Mouse (Mus musculus) regulatory T cell (primary cell): ENCODE measurements around the gene Dbi.

Source experiments
- in situ Hi-C: fragments of 300-600 bp; cut with MboI, MseI; formaldehyde crosslinking; loops from one replicate; pipeline ENCODE4 v1.15.1; 2025; ENCODE audit warnings: high pct_unique_total_duplicates

The Dbi gene

DNA sequence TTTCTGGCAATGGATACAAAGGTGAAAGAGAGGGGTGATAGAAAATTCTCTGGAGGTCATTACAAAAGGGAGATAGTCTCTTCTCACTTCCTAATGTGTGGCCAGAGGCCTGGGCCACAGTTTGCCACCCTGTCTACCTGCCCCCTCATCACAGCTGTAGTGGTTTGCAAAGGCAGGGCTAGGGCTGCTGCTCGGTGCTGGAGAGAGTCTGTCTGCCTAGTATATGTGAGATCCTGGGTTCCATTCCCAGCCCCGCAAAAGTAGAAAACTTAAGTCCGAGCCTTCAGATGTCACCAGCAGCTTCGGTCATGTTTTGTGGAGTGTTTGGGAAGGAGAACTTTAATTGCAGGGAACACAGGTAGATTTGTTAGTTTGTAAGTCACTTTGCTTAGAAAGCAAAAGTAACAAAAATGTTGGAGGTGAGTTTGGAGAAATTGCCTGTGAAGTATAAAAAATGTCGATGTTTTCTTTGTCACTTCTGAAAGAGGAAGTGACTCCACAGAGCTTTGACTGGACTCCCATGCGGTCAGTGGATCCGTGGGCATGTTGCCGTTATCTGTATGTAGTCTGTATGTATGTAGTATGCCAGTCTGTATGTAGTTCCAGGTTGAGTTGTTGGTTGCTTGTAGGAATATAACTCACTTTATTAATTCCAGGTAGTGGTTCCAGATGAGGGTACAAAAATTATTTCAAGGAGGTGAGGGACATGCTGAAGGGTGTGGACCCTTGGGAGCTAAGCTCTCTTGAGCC is 1.9 kb upstream of the Dbi start:
- in situ Hi-C loops, result loop anchor here (25.0 kb wide), 1 partner anchor 1811 kb away; the partner anchor contains the start of genes Nifk and Tsn

- in situ Hi-C loops, result loop anchor here (25.0 kb wide), 1 partner anchor 1810 kb away; the partner anchor contains the start of genes Nifk and Tsn
Measured at GRCm38 (mm10) chr1:120121930-120122530, 1.2 kb upstream of the Dbi start.

GRCm38 (mm10) chr1:120120141-120120968 is 523 bp downstream of the Dbi start:
- in situ Hi-C loops, result loop anchor here (25.0 kb wide), 1 partner anchor 1808 kb away; the partner anchor contains the start of genes Nifk and Tsn

GRCm38 (mm10) chr1:120119389-120119788 is 1.5 kb downstream of the Dbi start:
- in situ Hi-C loops, result loop anchor here (25.0 kb wide), 1 partner anchor 1807 kb away; the partner anchor contains the start of genes Nifk and Tsn

DNA sequence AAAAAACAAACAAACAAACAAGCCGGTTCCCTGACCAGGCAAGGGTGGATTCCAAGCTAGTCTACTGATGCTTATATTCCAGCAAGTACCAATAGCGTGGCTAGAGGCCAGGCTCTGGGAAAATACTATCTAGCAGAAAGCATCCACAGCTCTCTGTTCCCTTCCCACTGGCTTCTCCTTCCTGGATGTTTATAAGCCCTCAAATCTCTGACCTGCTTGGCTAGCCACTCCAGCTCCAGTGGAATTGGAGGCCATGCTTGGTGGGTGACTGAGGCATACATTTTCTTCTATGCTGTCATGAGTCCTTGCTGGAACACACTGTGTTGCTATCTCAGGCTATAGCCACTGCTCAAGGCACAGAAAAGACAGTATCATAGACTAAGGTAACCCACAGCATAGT is 2.0 kb downstream of the Dbi start:
- in situ Hi-C loops, result loop anchor here (25.0 kb wide), 1 partner anchor 1807 kb away; the partner anchor contains the start of genes Nifk and Tsn

- in situ Hi-C loops, result loop anchor here (25.0 kb wide), 1 partner anchor 1804 kb away; the partner anchor contains the start of genes Nifk and Tsn
Measured at GRCm38 (mm10) chr1:120116106-120116505, 4.8 kb downstream of the Dbi start.

GRCm38 (mm10) chr1:120115671-120116081 is 5.2 kb downstream of the Dbi start:
- in situ Hi-C loops, result loop anchor here (25.0 kb wide), 1 partner anchor 1803 kb away; the partner anchor contains the start of genes Nifk and Tsn

DNA sequence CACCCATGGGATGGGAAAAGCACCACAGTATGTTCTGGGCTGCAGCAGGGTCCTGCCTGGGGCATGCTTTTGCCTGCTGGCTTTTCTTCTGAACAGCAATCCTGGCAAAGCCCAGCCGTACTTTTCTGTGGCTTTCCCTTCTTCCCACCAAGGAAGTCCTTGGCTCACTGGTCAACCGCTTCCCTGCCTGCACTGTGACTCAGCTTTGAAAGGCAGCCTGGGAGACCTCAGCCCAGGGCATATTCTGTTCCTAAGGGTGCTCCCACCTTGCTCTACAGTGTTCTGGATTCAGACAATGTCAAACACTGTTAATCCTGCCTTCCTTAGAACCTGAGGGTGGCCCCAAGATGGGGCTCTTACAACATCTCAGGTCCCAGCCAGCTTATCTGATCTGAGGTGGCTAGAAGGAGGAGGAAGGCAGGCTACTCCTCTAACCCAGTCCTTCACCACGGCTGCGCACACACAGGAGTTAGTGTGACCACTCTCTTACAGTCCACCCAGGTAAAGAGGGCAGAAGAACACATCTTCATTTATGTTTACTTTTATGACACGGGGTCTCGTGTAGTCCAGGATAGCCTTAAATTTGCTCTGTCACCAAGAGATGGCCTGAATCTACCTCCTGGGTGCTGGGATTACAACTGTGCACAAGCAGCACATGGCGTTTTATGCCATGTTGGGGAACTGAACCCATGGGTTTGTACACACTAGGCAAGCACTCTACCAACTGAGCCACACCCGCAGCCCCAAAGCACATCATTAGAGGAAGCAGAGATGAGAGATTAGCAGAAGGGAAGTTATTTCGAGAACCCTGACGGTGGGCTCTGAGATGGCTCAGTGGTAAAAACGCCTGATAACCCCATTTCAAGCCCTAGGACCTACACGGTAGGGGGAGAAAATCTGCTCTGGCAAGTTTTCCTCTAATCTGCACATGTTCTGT is 8.4 kb downstream of the Dbi start:
- in situ Hi-C loops, result loop anchor here (25.0 kb wide), 1 partner anchor 1800 kb away; the partner anchor contains the start of genes Nifk and Tsn

- in situ Hi-C loops, result loop anchor here (25.0 kb wide), 1 partner anchor 1799 kb away; the partner anchor contains the start of genes Nifk and Tsn
Measured at GRCm38 (mm10) chr1:120111766-120112165, 9.1 kb downstream of the Dbi start.

- in situ Hi-C loops, result loop anchor here (25.0 kb wide), 1 partner anchor 1798 kb away; the partner anchor contains the start of genes Nifk and Tsn
Measured at GRCm38 (mm10) chr1:120109741-120110432, 11.0 kb downstream of the Dbi start.

DNA sequence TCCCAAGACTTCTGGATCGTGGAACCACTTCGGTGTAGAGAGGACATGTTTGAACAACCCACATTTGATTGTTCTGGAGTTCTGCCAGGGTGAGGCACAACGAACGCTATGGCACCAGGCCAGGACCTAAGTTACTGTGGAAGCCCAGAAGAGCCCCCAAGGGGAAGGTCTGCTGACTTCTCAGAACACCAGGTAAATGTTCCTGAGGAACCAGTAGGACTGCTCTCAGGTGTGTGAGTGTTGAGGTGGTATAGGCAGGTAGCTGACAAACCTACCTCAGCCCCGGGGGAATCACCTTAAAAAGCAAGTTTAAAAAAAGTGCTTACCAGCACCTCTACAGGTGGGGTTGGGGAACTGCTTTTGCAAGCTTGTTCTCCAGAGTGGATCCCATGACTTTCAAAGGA is 15.3 kb downstream of the Dbi start:
- in situ Hi-C loops, result loop anchor here (25.0 kb wide), 1 partner anchor 1793 kb away; the partner anchor contains the start of genes Nifk and Tsn

DNA sequence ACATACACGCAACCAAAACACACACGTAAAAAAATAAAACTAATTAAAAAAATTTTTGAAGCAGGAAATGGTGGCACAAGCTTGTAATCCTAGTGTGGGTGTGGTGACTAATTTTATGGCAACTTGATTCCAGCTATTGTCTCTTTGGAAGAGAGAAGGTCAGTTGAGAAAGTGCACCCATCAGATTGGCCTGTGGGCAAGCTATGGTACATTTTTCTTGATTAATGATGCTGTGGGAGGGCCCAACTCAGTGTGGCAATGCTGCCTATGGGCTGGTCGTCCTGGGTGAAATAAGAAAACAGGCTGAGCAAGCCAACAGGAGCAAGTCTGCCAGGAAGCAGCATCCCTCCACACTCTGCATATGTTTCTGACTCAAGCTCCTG is 19.7 kb downstream of the Dbi start:
- in situ Hi-C loops, result loop anchor here (25.0 kb wide), 1 partner anchor 1789 kb away; the partner anchor contains the start of genes Nifk and Tsn

DNA sequence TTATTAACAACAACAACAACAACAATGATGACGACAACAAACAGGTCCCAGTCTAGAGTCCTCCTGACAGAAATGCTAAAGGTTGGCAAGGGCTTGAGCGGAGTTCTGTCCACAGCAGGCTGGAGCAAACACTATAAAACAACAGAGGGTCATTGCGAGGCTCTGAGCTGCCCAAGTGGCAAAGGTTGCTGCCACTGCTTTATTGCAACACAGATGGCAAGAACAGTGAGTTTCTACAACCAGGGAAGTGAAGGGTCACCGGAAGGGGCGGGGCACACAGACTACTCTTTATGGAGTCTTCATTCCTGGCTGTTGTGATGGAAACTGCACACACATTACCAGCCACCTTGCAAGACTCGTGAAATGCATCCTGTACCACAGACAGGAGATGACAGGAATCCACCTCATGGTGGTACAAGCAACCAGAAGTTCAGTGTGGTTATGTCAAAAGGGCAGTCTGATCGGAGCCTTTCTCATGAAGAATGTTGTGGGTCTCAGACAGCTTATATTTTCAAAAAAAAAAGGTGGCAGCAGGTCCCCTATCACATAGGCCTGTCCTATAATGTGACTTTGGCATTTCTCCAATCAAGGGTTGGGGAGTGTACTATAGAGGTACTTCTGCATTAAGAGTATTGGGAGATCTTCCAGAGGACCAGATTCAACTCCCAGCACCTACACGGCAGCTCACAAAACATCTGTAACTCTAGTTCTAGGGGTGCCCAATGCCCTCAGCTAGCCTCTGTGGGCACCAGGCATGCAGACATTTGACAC is 20.2 kb downstream of the Dbi start:
- in situ Hi-C loops, result loop anchor here (25.0 kb wide), 1 partner anchor 1788 kb away; the partner anchor contains the start of genes Nifk and Tsn

DNA sequence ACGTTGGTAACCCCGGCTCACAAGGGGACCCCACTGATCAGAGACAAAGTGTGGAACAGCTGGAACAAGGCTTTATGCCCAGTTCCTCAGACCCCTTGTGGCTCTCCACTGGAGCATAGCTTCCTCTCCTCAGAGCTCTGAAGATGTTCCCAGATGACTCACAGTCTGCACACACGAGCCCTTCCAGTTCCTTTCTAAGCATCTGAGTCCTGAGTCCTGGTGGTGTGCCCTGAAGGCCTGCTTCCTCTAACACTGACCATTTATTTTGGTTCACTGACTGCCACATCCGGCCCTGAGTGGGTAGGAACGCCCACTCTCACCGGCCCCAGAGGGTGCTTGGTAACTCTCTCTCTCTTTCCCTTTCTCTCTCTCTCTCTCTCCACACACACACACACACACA is 21.4 kb downstream of the Dbi start:
- in situ Hi-C loops, result loop anchor here (5.0 kb wide), 2 partner anchors 33 to 72 kb away; no protein-coding TSS in a partner anchor

- in situ Hi-C loops, result loop anchor here (5.0 kb wide), 2 partner anchors 34 to 71 kb away; no protein-coding TSS in a partner anchor
Measured at GRCm38 (mm10) chr1:120098327-120098726, 22.6 kb downstream of the Dbi start.

DNA sequence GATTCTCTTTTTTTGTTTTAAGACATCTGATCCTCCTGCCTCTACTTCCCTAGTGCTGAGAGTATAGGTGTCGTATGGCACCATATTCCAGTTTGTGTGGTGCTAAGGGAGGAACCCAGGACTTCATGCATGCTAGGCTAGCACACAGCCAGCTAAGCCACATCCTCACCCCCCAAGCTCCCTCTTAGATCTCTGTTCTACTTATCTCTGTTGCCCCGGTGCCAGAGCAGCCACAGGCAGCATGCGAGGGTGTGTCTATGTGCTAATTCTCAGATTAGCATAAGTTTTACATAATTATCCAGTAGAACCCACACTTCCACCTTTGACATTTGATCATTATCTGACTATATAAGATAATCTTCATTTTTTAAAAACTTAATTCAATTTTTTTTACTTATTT is 26.0 kb downstream of the Dbi start:
- in situ Hi-C loops, result loop anchor here (5.0 kb wide), 3 partner anchors 37 to 68 kb away; no protein-coding TSS in a partner anchor

DNA sequence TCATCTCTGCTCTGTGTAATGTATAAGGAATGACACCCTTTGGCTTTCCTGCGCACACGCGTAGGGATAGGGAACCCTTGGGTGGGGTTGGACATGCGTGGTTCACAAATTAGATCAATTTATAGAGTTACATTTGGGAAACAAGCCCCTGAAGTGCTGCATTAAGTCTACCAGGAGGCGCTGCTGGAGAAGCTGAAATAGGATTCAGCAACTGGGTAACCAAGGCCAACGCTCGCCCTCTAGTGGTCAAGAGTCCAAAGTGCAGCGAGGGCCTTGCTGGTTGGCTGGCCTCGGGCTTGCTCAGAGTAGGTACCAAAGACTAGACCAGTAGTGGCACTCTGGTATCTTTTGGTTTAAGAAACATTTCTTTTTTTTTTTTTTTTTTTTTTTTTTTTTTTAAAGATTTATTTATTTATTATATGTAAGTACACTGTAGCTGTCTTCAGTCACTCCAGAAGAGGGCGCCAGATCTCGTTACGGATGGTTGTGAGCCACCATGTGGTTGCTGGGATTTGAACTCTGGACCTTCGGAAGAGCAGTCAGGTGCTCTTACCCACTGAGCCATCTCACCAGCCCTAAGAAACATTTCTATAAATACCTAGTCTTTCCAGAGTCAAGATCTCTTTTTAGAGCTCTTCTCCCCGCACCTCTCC is 27.3 kb downstream of the Dbi start:
- in situ Hi-C loops, result loop anchor here (5.0 kb wide), 1 partner anchor 59 kb away; no protein-coding TSS in a partner anchor
